Mouse (Mus musculus) cortical plate, adult 2 months (tissue): ENCODE data around the gene Abcd1.

Experiments used
- CTCF ChIP-seq: fragments of 200-500 bp; IDR thresholded peaks from 2 replicates; pipeline ENCODE4 v1.5.1; 2011; ENCODE audit warnings: mild to moderate bottlenecking, control low read depth, low read length; ENCODE audit not compliant: insufficient read depth; ENCODE audit errors: extremely low read depth
- POLR2A ChIP-seq: fragments of 200-500 bp; IDR thresholded peaks from 2 replicates; pipeline ENCODE4 v1.6.1; 2011; ENCODE audit warnings: mild to moderate bottlenecking, low read length, control low read depth; ENCODE audit not compliant: insufficient read depth; ENCODE audit errors: extremely low read depth

GRCm38 (mm10) chrX:73673968-73674661 is 42.3 kb upstream of the Abcd1 start:
- no peak for TF ChIP-seq CTCF
- no peak for TF ChIP-seq POLR2A
